Mouse (Mus musculus) gonadal fat pad, adult 2 months (tissue): ENCODE measurements around the gene Rbfox1. TPM values are rescaled to one million over a fixed set of nuclear protein-coding genes. Genes with fewer than 3 reads are reported as not detected.

Experiments used
- DNase-seq: peaks from one replicate; pipeline ENCODE4 v3.0.0-alpha.2; 2012; ENCODE audit warnings: low read depth
- polyA plus RNA-seq: library from polyadenylated mRNA; depleted of rRNA; stranded (reverse); fragments of >200 nt; gene quantifications from 2 replicates; pipeline ENCODE4 v1.2.3, GENCODE M21; 2012

Rbfox1 gene
- polyA plus RNA-seq, 1 experiment, result 0.72 TPM

GRCm38 (mm10) chr16:6821741-6822140 is 936.6 kb downstream of the Rbfox1 start:
- DNase-seq, result no peak

GRCm38 (mm10) chr16:6829892-6830524 is 944.9 kb downstream of the Rbfox1 start:
- no peak for DNase-seq

DNA sequence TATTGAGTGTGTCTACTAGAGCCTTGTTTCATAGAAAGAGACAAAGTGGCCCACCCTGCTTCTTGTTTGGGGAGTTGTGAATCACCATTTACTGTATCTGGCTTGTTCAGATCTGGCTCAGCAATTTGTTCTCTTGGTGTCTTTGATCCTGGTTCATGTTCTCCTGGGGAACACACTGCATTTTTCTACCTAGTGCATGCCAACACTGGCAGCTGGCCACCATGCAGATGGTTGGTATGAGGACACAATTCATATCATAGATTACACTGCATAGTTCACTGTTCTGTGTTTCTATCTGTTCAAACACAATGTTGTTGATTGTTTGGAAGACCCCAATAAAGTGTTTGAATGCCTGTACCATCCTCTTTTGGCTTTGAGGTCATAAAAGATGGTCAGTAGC is 948.3 kb downstream of the Rbfox1 start:
- DNase-seq, result no peak

DNA sequence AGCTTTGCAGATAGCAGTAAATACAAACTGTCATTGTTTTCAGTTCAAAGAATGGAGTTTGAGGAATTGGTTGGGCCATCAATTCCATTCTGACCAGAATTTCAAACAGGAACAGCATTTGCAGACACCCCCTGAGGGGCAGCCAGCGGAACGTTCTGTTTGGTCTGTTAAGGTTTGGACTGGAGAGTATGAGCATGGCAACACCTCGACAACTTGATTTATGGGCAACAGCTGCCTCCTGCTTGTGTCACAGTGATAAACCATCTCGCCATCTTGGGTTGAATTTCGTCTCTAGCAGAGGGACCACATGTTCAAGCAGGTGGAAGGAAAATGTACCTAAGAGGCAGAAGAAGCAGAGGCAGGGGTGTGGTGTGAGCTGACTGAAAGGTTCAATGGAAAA is 949.9 kb downstream of the Rbfox1 start:
- DNase-seq, result no peak

DNA sequence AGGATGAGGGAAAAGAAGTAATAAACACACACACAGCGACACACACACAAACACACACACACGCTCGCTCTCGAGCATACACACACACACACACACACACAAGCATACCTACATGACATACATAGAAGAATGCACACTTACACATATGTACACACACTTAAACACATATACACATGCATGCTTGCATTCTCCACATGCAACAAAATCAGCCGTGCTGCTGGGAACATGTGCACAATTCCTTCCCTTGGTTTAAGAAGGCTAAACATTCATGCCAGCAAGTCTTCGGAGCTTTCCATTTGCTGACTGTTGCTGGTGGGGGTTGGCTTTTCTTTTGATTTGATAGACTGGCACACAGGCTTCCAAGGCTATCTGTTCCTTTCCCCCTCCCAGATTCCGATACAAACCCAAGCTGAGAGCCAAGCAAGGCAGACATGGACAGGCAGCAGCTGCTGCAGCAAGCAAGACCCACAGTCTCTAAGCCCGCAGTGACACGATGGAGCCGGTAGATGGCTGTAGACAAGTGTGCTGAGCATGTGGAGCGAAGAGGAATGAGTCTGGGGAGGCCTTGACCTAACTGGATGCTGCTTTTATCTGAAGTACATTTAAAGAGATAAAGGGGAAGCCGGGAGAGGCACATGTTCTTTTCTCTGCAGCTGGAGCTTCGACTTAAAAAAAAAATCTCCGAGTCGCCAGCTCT is 954.3 kb downstream of the Rbfox1 start:
- DNase-seq, result no peak

DNA sequence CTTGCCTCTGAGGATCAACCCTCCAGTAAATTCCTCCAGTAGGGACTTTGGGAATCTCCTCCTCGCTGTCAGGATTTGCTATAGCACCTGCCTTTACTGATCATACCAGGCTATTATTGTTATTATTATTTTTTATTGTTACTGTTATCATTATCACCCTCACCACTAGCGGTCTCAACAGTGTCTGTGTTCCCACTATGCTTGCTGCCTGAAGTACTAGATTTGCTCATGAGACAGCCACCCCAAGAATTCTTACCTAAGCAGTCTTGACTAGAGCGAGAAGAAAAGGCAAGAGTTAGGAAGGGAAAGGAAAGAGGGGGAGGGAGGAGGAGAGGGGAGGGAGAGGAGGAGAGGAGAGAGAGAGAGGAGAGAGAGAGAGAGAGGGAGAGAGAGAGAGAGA is 954.9 kb downstream of the Rbfox1 start:
- no peak for DNase-seq

DNA sequence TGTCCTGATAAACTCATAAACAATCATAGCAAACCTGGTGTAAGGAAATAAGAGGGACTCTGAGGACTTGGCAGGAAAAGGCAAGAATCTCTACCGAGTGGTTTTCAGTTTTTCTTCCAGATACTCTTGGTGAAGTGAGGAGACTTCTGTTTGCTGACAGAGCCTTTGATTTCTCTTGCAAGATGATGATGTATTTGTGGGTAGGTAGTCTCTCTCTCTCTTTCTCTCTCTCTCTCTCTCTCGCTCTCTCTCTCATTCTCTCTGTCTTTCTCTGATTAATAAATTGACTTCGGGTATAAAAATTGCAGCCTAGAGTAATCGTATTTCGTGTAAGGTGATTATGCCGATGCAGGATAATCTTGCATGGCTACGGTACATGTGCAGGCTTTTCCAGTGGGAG is 955.3 kb downstream of the Rbfox1 start:
- no peak for DNase-seq

- no peak for DNase-seq
Observed at GRCm38 (mm10) chr16:6842066-6842785, 957.1 kb downstream of the Rbfox1 start.

- DNase-seq, result no peak
Observed at GRCm38 (mm10) chr16:6844659-6845058, 959.5 kb downstream of the Rbfox1 start.

DNA sequence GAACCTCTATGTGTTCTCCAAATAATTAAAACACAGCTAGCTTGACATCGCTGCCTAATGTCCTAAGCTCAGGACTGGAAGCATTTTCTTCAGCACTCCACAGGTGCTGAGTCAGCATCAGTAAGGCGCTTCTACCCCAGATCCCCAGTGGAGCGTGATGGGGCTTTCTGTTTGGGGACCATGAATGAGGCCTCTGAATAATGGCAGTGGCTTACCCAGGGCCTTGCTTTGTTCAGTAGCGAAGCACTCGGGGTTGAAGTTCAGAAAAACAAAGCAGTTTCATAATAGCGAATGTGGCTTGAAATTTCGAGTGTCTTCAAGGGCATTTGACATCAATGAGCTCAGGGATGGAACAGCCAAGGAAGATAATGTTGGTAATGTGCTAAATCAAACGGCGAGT is 966.2 kb downstream of the Rbfox1 start:
- no peak for DNase-seq

- no peak for DNase-seq
Observed at GRCm38 (mm10) chr16:6853796-6854195, 968.6 kb downstream of the Rbfox1 start.

DNA sequence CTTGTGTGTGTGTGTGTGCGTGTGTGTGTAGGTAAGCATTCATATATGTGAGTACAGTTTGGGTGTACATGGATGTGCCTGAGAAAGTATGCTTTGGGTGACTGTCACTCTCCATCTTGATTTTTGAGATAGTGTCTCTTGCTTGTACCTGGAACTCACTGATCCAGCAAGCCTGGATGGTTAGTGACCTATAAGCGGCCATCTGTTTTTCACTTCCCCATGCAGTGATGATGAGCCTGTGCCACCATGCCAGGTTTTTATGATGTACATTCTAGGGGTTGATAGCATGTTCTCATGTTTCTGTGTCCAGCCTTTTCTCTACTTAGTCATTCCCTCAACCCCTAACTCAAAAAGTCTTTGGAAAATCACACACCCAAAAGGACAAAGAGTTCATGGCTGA is 976.5 kb downstream of the Rbfox1 start:
- no peak for DNase-seq

GRCm38 (mm10) chr16:6882683-6883430 is 997.7 kb downstream of the Rbfox1 start:
- no peak for DNase-seq

- no peak for DNase-seq
Observed at GRCm38 (mm10) chr16:6883798-6884197, 998.6 kb downstream of the Rbfox1 start.

DNA sequence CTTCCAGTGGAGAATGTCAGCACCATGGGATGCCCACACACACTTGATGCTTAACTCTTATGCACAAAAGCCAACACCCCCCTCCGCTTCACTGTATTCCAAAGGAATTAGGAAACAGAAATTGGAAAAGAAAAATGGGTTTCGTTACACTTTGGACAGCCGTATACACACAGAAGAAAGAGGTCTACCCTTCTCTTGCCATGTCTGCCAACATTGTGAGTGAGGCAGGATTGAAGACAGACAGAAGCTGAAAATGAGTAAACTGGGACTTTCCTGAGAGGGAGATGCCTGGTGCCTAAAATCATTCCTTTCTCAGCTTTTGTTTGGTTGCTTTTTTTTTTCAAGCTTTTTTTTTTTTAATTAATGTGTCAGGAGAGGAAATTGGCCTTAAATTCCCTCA is 1000.5 kb downstream of the Rbfox1 start:
- DNase-seq, result peak; percentile 5

- no peak for DNase-seq
Observed at GRCm38 (mm10) chr16:6889221-6889620, 1004.1 kb downstream of the Rbfox1 start.

GRCm38 (mm10) chr16:6897734-6898133 is 1012.6 kb downstream of the Rbfox1 start:
- DNase-seq, result no peak

DNA sequence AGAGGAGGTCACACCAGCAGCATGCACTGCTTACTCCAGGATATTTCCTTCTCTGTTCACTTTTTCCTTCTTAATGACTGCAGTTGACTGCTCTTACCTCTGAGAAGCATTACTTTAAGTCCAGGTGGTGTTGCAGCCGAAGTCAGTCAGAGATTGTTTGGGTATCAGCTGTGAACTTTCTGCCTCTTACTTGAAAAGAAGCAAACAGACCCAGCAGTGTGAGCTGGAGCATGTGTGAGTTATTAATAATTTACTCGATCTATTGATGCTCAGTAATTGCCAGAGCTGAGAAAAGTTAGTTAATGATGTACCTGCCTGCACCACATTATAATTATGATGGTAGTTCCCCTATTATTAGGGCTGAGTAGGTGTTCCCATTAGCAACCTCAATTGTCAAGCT is 1014.9 kb downstream of the Rbfox1 start:
- no peak for DNase-seq

DNA sequence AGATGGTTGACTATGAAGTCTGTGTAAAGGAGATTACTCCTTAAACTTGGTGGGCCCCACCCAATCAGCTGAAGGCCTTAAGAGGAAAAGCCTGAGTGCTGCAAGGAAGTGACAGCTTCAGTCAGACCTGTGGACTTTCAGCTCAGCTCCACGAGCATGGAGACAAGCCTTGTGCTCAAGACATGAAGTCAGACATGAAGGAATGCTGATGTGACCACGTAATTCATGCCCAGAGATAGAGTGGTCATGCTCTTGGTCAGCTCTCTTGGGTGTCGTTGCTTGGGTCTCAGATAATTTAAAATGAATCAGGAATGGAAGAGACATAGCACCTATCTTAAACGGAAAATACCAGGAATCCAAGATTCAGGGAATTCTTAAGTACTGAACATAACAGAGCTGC is 1019.8 kb downstream of the Rbfox1 start:
- DNase-seq, result no peak

DNA sequence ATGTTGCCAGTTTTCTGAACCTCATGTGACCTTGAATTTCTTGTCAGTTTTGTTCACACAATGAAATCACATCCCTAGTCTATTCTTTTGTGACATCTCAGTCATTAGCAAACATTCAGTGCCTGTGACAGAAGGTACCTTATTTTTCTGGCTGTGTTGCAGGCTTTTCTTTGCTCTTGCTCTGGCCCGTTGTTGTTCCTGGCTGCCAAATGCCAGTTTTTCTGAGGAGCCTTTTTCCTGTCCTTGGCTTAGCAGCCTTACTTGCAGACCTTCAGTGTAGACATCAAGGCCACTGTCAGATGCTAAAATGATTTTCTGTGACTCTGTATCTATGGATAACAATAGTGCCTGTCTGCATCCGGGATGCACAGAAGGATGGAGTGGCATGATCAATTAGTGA is 1020.8 kb downstream of the Rbfox1 start:
- DNase-seq, result no peak

- DNase-seq, result no peak
Observed at GRCm38 (mm10) chr16:6907550-6907949, 1022.4 kb downstream of the Rbfox1 start.

GRCm38 (mm10) chr16:6914531-6914930 is 1029.4 kb downstream of the Rbfox1 start:
- no peak for DNase-seq
